Mouse (Mus musculus) lung, embryonic 14.5 days (tissue): Measurements from ENCODE around the gene Olfr368. TPM values are rescaled to one million over a fixed set of nuclear protein-coding genes. Genes with fewer than 3 reads are reported as not detected.
A peak's percentile ranks its signal among the peaks of the same experiment; 100 is the strongest.

Experiments used
- ATAC-seq: fragments of 200-750 bp; cut with Nextera tagmentation; 2 replicates; pipeline ENCODE4 v1.8.0; 2017; ENCODE audit warnings: mild to moderate bottlenecking, moderate TSS enrichment, moderate library complexity; ENCODE audit not compliant: insufficient read depth
- DNase-seq: peaks from one replicate; pipeline ENCODE4 v3.0.0-alpha.2; 2015
- H3K27ac ChIP-seq: fragments of 300-500 bp; sonication (generic); 2 replicates; pipeline ENCODE4 v1.5.1; 2014; ENCODE audit warnings: low read depth, mild to moderate bottlenecking, moderate library complexity
- H3K27me3 ChIP-seq: fragments of 300-500 bp; sonication (generic); 2 replicates; pipeline ENCODE4 v1.6.1; 2014; ENCODE audit warnings: low read length, control low read depth; ENCODE audit not compliant: insufficient read depth
- H3K36me3 ChIP-seq: fragments of 300-500 bp; sonication (generic); 2 replicates; pipeline ENCODE4 v1.6.1; 2014; ENCODE audit warnings: control low read depth; ENCODE audit not compliant: insufficient read depth
- H3K4me1 ChIP-seq: fragments of 300-500 bp; sonication (generic); 2 replicates; pipeline ENCODE4 v1.6.1; 2014; ENCODE audit warnings: antibody characterized with exemption, control low read depth; ENCODE audit not compliant: insufficient read depth
- H3K4me2 ChIP-seq: fragments of 300-500 bp; sonication (generic); 2 replicates; pipeline ENCODE4 v1.6.1; 2014; ENCODE audit warnings: mild to moderate bottlenecking
- H3K4me3 ChIP-seq: fragments of 300-500 bp; sonication (generic); 2 replicates; pipeline ENCODE4 v1.5.1; 2014; ENCODE audit warnings: low read depth, low read length
- H3K9ac ChIP-seq: fragments of 300-500 bp; sonication (generic); 2 replicates; pipeline ENCODE4 v1.6.1; 2014
- H3K9me3 ChIP-seq: fragments of 300-500 bp; sonication (generic); 2 replicates; pipeline ENCODE4 v1.6.1; 2016; ENCODE audit warnings: low read depth, low read length, control low read depth
- CTCF ChIP-seq: IDR thresholded peaks from 2 replicates; pipeline ENCODE4 v1.5.1; 2016; ENCODE audit warnings: antibody characterized with exemption, low read depth
- WGBS: fragments of 180-500 bp; shearing (Covaris S2); extraction: QIAGEN DNeasy Blood & Tissue Kit; methylation state at CpG from one replicate; pipeline ENCODE4 v1.1.7; 2014; 5-methylcytosine and 5-hydroxymethylcytosine counted together
- polyA plus RNA-seq: library from polyadenylated mRNA; unstranded; fragments of >200 nt; fragmentation: Nextera tagmentation; extraction: Ambion mirVana; gene quantifications from 2 replicates; pipeline ENCODE4 v1.2.1, GENCODE M21; 2014

Olfr368 gene
- polyA plus RNA-seq: not detected in 2 replicates

- no peaks in the 10 kb centered on the region for H3K27me3 ChIP-seq
- DNase-seq (no peak), ATAC-seq (no peak)
- no peak within 1 kb of the TSS for H3K27ac ChIP-seq
- H3K9ac ChIP-seq: no peak within 1 kb of the TSS
- H3K4me1 ChIP-seq: no peaks in the 10 kb centered on the region
- H3K4me2 ChIP-seq: no peak within 1 kb of the TSS
- WGBS: 78% methylated on average over 1 of the region's 1 CpGs
- no peak within 1 kb of the TSS for H3K4me3 ChIP-seq
- TF ChIP-seq CTCF: no peak
- no peaks in the 10 kb centered on the region for H3K9me3 ChIP-seq
- no peaks in the 10 kb centered on the region for H3K36me3 ChIP-seq
Measured at GRCm38 (mm10) chr2:37326215-37326614, at the start of gene Olfr368. TSS of gene Olfr368 (plus strand) at chr2:37326515.

- Histone ChIP-seq H3K9ac (no peak overlapping the region), H3K36me3 (no peaks in the 10 kb centered on the region), H3K4me2 (no peak overlapping the region), H3K9me3 (no peaks in the 10 kb centered on the region), H3K4me1 (no peaks in the 10 kb centered on the region), H3K27ac (no peak overlapping the region), H3K4me3 (no peak overlapping the region), H3K27me3 (no peaks in the 10 kb centered on the region)
- DNase-seq: peak; percentile 34
- no peak for TF ChIP-seq CTCF
- WGBS: 68% methylated on average over 2 of the region's 2 CpGs
- no peak for ATAC-seq
Measured at GRCm38 (mm10) chr2:37333321-37333720, 7.0 kb downstream of the Olfr368 start.

- H3K36me3 ChIP-seq: no peaks in the 10 kb centered on the region
Measured at GRCm38 (mm10) chr2:37338497-37339187, 12.3 kb downstream of the Olfr368 start.

GRCm38 (mm10) chr2:37351671-37352070 lies 25.4 kb downstream of the Olfr368 start:
- Histone ChIP-seq H3K9me3 (no peaks in the 10 kb centered on the region), H3K4me2 (no peak overlapping the region), H3K27me3 (no peaks in the 10 kb centered on the region), H3K4me1 (no peaks in the 10 kb centered on the region), H3K4me3 (no peak overlapping the region), H3K27ac (no peak overlapping the region), H3K9ac (no peak overlapping the region), H3K36me3 (peaks cover 65% of the 10 kb centered on the region)
- no peak for DNase-seq
- WGBS: 82% methylated on average over 7 of the region's 7 CpGs
- no peak for ATAC-seq
- no peak for TF ChIP-seq CTCF

More at GRCm38 (mm10) chr2:37338497-37339187, 12.3 kb downstream of the Olfr368 start:
- H3K27ac ChIP-seq: no peak overlapping the region
- no peak overlapping the region for H3K4me3 ChIP-seq
- ATAC-seq (no peak), DNase-seq (peak; percentile 82)
- H3K9me3 ChIP-seq: no peaks in the 10 kb centered on the region
- no peaks in the 10 kb centered on the region for H3K4me1 ChIP-seq
- no peak overlapping the region for H3K9ac ChIP-seq
- H3K4me2 ChIP-seq: no peak overlapping the region
- no peaks in the 10 kb centered on the region for H3K27me3 ChIP-seq
- TF ChIP-seq CTCF: peak; percentile 73
- WGBS: 48% methylated on average over 10 of the region's 10 CpGs

GRCm38 (mm10) chr2:37355571-37355970 lies 29.3 kb downstream of the Olfr368 start:
- TF ChIP-seq CTCF: no peak
- H3K9me3 ChIP-seq: no peaks in the 10 kb centered on the region
- H3K4me1 ChIP-seq: peaks cover 4% of the 10 kb centered on the region; the same call in 1 of the 2 replicates
- no peaks in the 10 kb centered on the region for H3K27me3 ChIP-seq
- no peak for DNase-seq
- no peak overlapping the region for H3K4me3 ChIP-seq
- H3K36me3 ChIP-seq: peaks cover 61% of the 10 kb centered on the region
- no peak overlapping the region for H3K27ac ChIP-seq
- WGBS: 94% methylated on average over 5 of the region's 5 CpGs
- H3K4me2 ChIP-seq: no peak overlapping the region
- ATAC-seq: no peak
- no peak overlapping the region for H3K9ac ChIP-seq

GRCm38 (mm10) chr2:37358633-37359540 lies 32.6 kb downstream of the Olfr368 start, which contains the start of gene Pdcl:
TSS of gene Pdcl (minus strand) at chr2:37359332.
- Histone ChIP-seq H3K36me3 (peaks cover 30% of the 10 kb centered on the region), H3K4me1 (peaks cover 4% of the 10 kb centered on the region; the same call in 1 of the 2 replicates), H3K27ac (peak within 1 kb of the TSS; percentile 99), H3K9me3 (no peaks in the 10 kb centered on the region), H3K9ac (peak within 1 kb of the TSS; percentile 73), H3K4me3 (peak within 1 kb of the TSS; percentile 68), H3K27me3 (no peaks in the 10 kb centered on the region), H3K4me2 (peak within 1 kb of the TSS; percentile 82)
- WGBS: under 1% methylated on average over 42 of the region's 42 CpGs
- DNase-seq (peak; percentile 96), ATAC-seq (peak; percentile 100)
- TF ChIP-seq CTCF: no peak

GRCm38 (mm10) chr2:37359908-37360307 lies 33.6 kb downstream of the Olfr368 start:
- WGBS: 89% methylated on average over 2 of the region's 2 CpGs
- Histone ChIP-seq H3K4me2 (peak overlapping the region; percentile 82), H3K27me3 (no peaks in the 10 kb centered on the region), H3K27ac (no peak overlapping the region), H3K9me3 (no peaks in the 10 kb centered on the region), H3K4me3 (peak overlapping the region; percentile 68; the same call in 1 of the 2 replicates), H3K9ac (no peak overlapping the region), H3K36me3 (peaks cover 22% of the 10 kb centered on the region), H3K4me1 (peaks cover 4% of the 10 kb centered on the region; the same call in 1 of the 2 replicates)
- ATAC-seq: no peak
- DNase-seq: no peak
- TF ChIP-seq CTCF: no peak
